Mouse (Mus musculus): ENCODE measurements around the gene Ttf1. TPM values are rescaled to one million over a fixed set of nuclear protein-coding genes. Genes with fewer than 3 reads are reported as not detected.

Ttf1 gene
- total and polyA plus RNA-seq, 2 experiments = 3.4 to 6.8 TPM

DNA sequence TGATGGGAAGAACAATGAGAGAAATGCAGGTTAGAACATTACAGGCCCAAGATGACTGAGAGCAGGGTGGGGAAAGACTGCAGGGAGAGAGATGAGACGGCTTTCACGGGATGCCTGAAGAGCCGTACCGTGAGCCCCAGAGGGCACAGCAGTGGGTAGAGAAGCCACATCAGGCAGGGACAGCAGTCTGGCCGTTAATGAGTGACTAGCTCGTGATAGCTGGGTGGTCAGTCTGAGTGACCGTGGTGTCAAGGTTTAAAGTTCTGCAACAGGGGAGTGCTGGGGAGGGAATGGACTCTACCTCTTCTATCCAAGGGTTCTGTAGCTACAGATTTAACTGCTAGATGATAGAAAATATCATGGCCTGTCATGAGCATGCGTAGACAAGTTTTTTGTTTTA, 24.4 kb upstream of the Ttf1 start:
- Histone ChIP-seq H3K4me1 (ENCODE audit: control insufficient read depth, insufficient read depth, low read length) (peaks cover 10% of the 10 kb centered on the region), H3K27me3 (ENCODE audit: control insufficient read depth, insufficient read depth, low read length) (no peaks in the 10 kb centered on the region), H3K27ac (replicated peaks; ENCODE audit: insufficient read depth, low read depth, low read length) (peak overlapping the region; percentile 74), H3K36me3 (ENCODE audit: control insufficient read depth, insufficient read depth, low read length) (no peaks in the 10 kb centered on the region), H3K4me3 (ENCODE audit: insufficient read depth, low read depth, low read length) (no peak overlapping the region), H3K9ac (ENCODE audit: low read depth, low read length) (no peak overlapping the region), H3K79me2 (ENCODE audit: control insufficient read depth, insufficient read depth, low read length) (no peaks in the 10 kb centered on the region)
- WGBS = 23% methylated on average over 8 of the region's 8 CpGs
- DNase-seq (ENCODE audit: extremely low read depth, low read depth, low spot score) = peak; percentile 98
- no peak for TF ChIP-seq CTCF (IDR thresholded peaks at IDR 0.05; ENCODE audit: low read depth, low read length)
- no peak for TF ChIP-seq POLR2A (IDR thresholded peaks at IDR 0.05; ENCODE audit: extremely low read depth, insufficient read depth, low read length)

DNA sequence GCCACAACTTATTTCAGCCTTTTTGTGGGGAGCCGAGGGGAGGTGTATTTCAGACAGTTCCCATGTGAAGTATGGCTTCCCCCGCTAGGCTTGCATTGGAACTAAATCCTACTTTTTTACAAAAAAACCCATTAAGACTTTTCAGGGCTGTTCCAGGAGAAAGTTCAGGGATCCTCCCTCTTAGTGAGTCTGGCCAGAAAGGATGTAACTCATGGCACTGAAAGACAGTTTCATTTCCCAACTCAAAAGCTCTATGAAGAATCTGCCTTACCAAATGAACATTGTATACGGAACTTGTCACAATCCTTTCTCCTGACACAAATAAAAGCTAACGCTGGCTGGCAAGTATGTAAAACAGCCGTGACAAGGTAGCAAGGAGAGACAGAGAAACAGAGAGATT, 20.3 kb upstream of the Ttf1 start:
- WGBS = 58% methylated on average over 5 of the region's 5 CpGs

DNA sequence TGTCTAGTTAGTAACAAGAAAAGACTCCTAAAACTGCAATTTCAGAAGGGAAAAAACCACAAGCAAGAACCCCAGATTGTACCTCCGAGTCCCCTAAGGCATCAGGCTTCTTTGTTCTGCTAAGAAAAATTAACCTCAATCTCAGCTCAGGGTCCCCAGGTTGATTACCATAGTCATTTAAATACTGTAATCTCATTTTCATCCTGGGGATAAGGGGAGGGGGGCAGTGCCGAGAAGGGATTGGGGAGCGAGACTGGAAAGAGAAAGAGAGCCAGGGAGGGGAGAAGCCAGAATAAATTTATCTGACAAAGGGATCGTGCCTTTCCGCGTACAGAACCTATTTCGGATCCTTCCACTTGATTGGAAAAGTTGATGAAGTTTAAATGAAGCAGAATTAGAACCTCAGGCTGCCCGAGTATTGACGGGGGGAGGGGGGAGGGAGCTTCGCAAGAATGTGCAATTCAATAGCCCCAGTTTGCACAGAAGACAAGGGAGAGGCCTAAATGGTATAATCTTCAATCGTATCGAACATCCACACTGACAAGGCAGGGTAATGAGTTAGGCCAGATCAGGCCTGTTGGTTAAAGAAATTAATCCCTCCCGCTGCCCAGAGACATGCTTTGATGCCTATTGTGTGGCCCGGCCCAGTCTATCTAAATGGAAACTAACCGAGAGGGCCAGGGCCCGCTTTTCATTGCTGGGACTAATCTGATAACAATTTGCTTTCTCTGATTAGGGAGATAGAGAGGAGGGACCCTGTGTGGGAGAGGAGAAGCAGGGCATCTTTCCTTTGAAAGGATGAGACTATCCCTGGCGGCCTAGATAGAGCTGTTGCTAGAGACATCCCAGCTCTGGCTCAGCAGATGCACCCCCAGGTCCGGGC, 19.2 kb upstream of the Ttf1 start:
- peaks cover 6% of the 10 kb centered on the region; the same call in 1 of the 2 replicates for H3K4me1 ChIP-seq (ENCODE audit: control insufficient read depth, insufficient read depth, low read length)
- H3K9ac ChIP-seq (ENCODE audit: low read depth, low read length) = no peak overlapping the region
- TF ChIP-seq CTCF (IDR thresholded peaks at IDR 0.05; ENCODE audit: low read depth, low read length) (no peak), POLR2A (IDR thresholded peaks at IDR 0.05; ENCODE audit: extremely low read depth, insufficient read depth, low read length) (no peak)
- H3K79me2 ChIP-seq (ENCODE audit: control insufficient read depth, insufficient read depth, low read length) = no peaks in the 10 kb centered on the region
- 78% methylated on average over 18 of the region's 18 CpGs for WGBS
- no peaks in the 10 kb centered on the region for H3K27me3 ChIP-seq (ENCODE audit: control insufficient read depth, insufficient read depth, low read length)
- no peak for DNase-seq (ENCODE audit: extremely low read depth, low read depth, low spot score)
- no peak overlapping the region for H3K27ac ChIP-seq (replicated peaks; ENCODE audit: insufficient read depth, low read depth, low read length)
- no peak overlapping the region for H3K4me3 ChIP-seq (ENCODE audit: insufficient read depth, low read depth, low read length)
- no peaks in the 10 kb centered on the region for H3K36me3 ChIP-seq (ENCODE audit: control insufficient read depth, insufficient read depth, low read length)

More for the DNA sequence above, 20.3 kb upstream of the Ttf1 start:
- H3K9ac ChIP-seq (ENCODE audit: low read depth, low read length) = no peak overlapping the region
- H3K4me1 ChIP-seq (ENCODE audit: control insufficient read depth, insufficient read depth, low read length) = peaks cover 7% of the 10 kb centered on the region
- no peak overlapping the region for H3K4me3 ChIP-seq (ENCODE audit: insufficient read depth, low read depth, low read length)
- H3K79me2 ChIP-seq (ENCODE audit: control insufficient read depth, insufficient read depth, low read length) = no peaks in the 10 kb centered on the region
- no peak for TF ChIP-seq POLR2A (IDR thresholded peaks at IDR 0.05; ENCODE audit: extremely low read depth, insufficient read depth, low read length)
- no peak for TF ChIP-seq CTCF (IDR thresholded peaks at IDR 0.05; ENCODE audit: low read depth, low read length)
- H3K27ac ChIP-seq (replicated peaks; ENCODE audit: insufficient read depth, low read depth, low read length) = no peak overlapping the region
- no peaks in the 10 kb centered on the region for H3K27me3 ChIP-seq (ENCODE audit: control insufficient read depth, insufficient read depth, low read length)
- DNase-seq (ENCODE audit: extremely low read depth, low read depth, low spot score) = peak; percentile 71
- no peaks in the 10 kb centered on the region for H3K36me3 ChIP-seq (ENCODE audit: control insufficient read depth, insufficient read depth, low read length)

DNA sequence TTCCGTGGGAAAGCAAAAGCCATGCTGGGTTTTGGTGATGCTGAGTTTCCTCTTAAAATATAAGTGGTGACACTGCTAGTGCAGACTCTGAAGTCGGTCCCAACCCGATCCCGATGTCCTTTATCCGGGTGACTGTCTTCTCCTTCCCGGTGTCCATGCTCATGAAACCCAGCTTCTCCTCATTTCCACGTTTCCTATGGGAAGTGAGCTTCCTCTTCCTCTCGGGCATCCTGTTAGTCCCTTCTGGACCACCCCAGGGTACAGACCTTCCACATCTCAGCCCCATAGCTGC, 18.6 kb upstream of the Ttf1 start:
- H3K9ac ChIP-seq (ENCODE audit: low read depth, low read length) = no peak overlapping the region
- no peaks in the 10 kb centered on the region for H3K27me3 ChIP-seq (ENCODE audit: control insufficient read depth, insufficient read depth, low read length)
- WGBS = 81% methylated on average over 8 of the region's 8 CpGs
- no peak for DNase-seq (ENCODE audit: extremely low read depth, low read depth, low spot score)
- peaks cover 3% of the 10 kb centered on the region; the same call in 1 of the 2 replicates for H3K4me1 ChIP-seq (ENCODE audit: control insufficient read depth, insufficient read depth, low read length)
- H3K79me2 ChIP-seq (ENCODE audit: control insufficient read depth, insufficient read depth, low read length) = no peaks in the 10 kb centered on the region
- no peak overlapping the region for H3K4me3 ChIP-seq (ENCODE audit: insufficient read depth, low read depth, low read length)
- TF ChIP-seq CTCF (IDR thresholded peaks at IDR 0.05; ENCODE audit: low read depth, low read length) (no peak), POLR2A (IDR thresholded peaks at IDR 0.05; ENCODE audit: extremely low read depth, insufficient read depth, low read length) (no peak)
- no peak overlapping the region for H3K27ac ChIP-seq (replicated peaks; ENCODE audit: insufficient read depth, low read depth, low read length)
- H3K36me3 ChIP-seq (ENCODE audit: control insufficient read depth, insufficient read depth, low read length) = no peaks in the 10 kb centered on the region

DNA sequence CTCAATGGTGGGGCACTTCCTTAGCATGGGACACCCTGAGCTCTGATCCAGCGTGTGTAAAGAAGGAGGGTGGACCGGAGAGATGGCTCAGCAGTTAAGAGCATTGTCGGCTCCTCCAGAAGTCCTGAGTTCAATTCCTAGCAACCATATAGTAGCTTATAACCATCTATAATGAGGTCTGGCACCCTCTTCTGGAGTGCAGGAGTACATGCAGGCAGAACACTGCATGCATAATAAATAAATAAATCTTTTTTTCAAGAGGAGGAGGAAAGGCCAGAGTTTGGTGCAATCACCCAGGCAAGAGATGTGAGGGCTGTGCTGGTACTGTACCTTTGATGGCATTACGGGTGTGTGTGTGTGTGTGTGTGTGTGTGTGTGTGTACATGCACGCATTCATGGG, 17.9 kb upstream of the Ttf1 start:
- no peaks in the 10 kb centered on the region for H3K79me2 ChIP-seq (ENCODE audit: control insufficient read depth, insufficient read depth, low read length)
- H3K9ac ChIP-seq (ENCODE audit: low read depth, low read length) = no peak overlapping the region
- H3K4me3 ChIP-seq (ENCODE audit: insufficient read depth, low read depth, low read length) = no peak overlapping the region
- TF ChIP-seq CTCF (IDR thresholded peaks at IDR 0.05; ENCODE audit: low read depth, low read length) (no peak), POLR2A (IDR thresholded peaks at IDR 0.05; ENCODE audit: extremely low read depth, insufficient read depth, low read length) (no peak)
- no peaks in the 10 kb centered on the region for H3K36me3 ChIP-seq (ENCODE audit: control insufficient read depth, insufficient read depth, low read length)
- no peaks in the 10 kb centered on the region for H3K27me3 ChIP-seq (ENCODE audit: control insufficient read depth, insufficient read depth, low read length)
- 97% methylated on average over 5 of the region's 5 CpGs for WGBS
- no peaks in the 10 kb centered on the region for H3K4me1 ChIP-seq (ENCODE audit: control insufficient read depth, insufficient read depth, low read length)
- H3K27ac ChIP-seq (replicated peaks; ENCODE audit: insufficient read depth, low read depth, low read length) = no peak overlapping the region
- DNase-seq (ENCODE audit: extremely low read depth, low read depth, low spot score) = no peak

DNA sequence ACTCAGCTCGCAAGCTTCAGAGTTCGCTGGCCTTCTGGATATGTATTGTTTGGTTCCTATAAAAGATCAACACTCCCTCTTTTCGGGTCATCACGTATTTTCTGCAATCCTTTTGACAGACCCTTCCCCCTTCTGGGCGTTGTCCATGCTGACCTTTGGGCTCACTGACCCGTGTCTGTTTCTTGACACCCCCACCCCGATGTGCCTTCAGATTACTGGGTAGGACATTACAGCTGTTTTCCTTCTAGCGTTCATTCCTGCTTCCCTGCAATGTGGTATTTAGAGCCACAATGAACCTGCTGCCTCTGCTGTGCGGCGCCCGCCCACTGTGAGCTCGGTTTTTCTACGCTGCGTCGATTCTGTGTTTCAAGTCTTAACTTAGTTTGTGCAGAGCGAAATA, 13.9 kb upstream of the Ttf1 start:
- WGBS = 70% methylated on average over 16 of the region's 16 CpGs
- no peak for TF ChIP-seq POLR2A (IDR thresholded peaks at IDR 0.05; ENCODE audit: extremely low read depth, insufficient read depth, low read length)
- no peak for TF ChIP-seq CTCF (IDR thresholded peaks at IDR 0.05; ENCODE audit: low read depth, low read length)
- no peaks in the 10 kb centered on the region for H3K4me1 ChIP-seq (ENCODE audit: control insufficient read depth, insufficient read depth, low read length)
- no peak overlapping the region for H3K9ac ChIP-seq (ENCODE audit: low read depth, low read length)
- no peak overlapping the region for H3K4me3 ChIP-seq (ENCODE audit: insufficient read depth, low read depth, low read length)
- H3K27ac ChIP-seq (replicated peaks; ENCODE audit: insufficient read depth, low read depth, low read length) = no peak overlapping the region
- no peak for DNase-seq (ENCODE audit: extremely low read depth, low read depth, low spot score)
- H3K36me3 ChIP-seq (ENCODE audit: control insufficient read depth, insufficient read depth, low read length) = no peaks in the 10 kb centered on the region
- no peaks in the 10 kb centered on the region for H3K79me2 ChIP-seq (ENCODE audit: control insufficient read depth, insufficient read depth, low read length)
- H3K27me3 ChIP-seq (ENCODE audit: control insufficient read depth, insufficient read depth, low read length) = no peaks in the 10 kb centered on the region
